Mouse (Mus musculus) thymus, postnatal 25 days (tissue): ENCODE data around the gene Ntrk3.

Source experiments
- DNase-seq: peaks from one replicate; pipeline ENCODE4 v3.0.0; 2022

Ntrk3 gene

GRCm38 (mm10) chr7:78719795-78720460, 17.9 kb downstream of the Ntrk3 start:
- DNase-seq, result peak; percentile 71

DNA sequence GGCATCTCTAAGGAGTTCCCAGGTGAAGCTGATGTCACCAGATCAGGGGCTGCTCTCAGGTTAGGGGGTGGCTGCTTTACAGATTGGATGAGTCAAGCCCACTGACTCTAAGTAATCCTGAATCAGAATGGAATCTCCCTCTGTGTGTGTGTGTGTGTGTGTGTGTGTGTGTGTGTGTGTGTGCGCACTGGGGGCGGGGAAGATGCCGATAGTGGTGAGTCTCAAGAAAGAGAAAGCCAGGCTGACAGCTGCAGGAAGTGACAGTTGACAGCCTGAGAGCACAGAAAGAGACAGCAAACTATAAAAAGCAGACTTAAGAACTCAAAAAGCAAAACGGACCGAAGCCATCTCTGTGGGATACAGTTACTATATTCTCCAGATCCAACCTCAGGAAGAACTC, 18.7 kb downstream of the Ntrk3 start:
- peak; percentile 80 for DNase-seq

GRCm38 (mm10) chr7:78718191-78718609, 19.6 kb downstream of the Ntrk3 start:
- DNase-seq, result peak; percentile 60

DNA sequence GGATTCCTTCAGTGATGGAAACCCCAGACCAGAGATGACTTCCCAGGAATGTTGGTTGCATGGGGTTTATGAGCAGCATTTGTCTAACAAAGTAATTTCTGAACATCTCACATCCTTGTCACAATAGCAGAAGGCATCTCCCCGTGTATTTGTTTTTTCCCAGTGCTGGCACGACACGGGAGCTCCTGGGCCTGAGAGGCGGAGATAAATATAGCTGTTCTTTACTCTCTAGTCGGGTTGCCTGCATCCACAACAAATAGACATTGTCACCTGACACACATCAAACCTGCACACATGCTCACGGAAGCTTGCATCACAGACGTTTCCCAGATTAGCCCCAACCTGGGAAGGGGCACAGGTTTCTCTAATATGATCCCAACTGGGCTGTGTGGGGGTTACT, 30.1 kb downstream of the Ntrk3 start:
- no peak for DNase-seq

- no peak for DNase-seq
These were observed 30.7 kb downstream of the Ntrk3 start for GRCm38 (mm10) chr7:78707122-78707521.

- no peak for DNase-seq
These were observed 35.1 kb downstream of the Ntrk3 start for GRCm38 (mm10) chr7:78702676-78703075.

DNA sequence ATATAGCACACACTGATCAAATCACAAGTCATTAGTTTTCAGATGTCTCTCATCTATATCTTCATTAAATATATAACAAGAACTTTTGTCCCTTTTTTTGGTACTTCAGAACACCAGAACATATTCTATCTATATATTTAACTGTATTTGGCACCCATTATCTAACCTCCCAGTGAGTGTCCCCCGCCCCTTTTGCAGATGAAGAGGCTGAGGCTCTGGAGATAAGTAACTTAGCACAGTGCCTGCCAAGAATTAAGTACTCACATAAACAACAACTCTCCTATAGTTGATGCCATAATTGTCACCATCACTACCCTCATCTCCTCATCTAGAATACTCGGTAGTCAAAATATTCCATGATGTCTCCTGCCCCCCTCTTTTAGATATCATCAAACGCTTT, 42.6 kb downstream of the Ntrk3 start:
- no peak for DNase-seq

GRCm38 (mm10) chr7:78693148-78693547, 44.7 kb downstream of the Ntrk3 start:
- DNase-seq, result no peak

GRCm38 (mm10) chr7:78690956-78691355, 46.9 kb downstream of the Ntrk3 start:
- no peak for DNase-seq

- peak; percentile 21 for DNase-seq
These were observed 52.9 kb downstream of the Ntrk3 start for GRCm38 (mm10) chr7:78684943-78685342.

DNA sequence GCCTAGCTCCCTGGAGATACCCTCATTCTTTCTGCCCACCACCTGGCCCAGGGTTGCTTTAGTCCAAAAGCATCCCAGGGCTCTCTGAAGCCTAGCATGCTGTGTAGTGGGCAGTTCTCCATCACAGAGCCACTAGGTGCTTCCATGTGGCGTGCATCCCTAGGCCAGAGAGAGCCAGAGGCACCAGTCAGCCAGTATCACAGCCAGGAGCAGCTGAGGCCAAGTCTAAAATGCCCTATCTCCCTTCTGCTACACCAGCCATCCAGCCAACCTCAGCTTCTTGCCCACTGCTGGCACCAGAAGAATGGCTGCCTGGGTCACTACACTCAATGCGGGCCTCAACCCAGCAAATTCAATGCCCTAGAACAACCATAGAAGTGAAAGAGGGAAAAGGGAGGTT, 56.9 kb downstream of the Ntrk3 start:
- DNase-seq, result no peak

DNA sequence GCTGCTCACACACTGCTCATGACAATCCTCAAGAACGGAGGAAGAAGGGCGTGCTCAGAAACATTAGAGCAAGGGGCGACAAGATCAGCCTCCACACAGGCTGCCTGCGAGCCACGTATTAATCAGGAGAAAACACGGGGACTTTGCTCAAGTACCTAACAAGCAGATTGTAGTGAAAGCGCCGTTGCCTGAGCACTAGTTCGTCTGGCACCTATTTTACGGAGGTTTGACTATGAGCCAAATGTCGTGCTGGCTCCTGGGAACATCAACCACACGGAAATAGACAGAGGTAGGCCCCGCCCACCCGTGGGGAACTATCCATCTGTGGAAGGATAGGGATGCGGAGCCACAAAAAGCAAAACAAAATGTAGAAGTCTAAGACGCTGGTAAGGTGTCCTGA, 68.4 kb downstream of the Ntrk3 start:
- no peak for DNase-seq

GRCm38 (mm10) chr7:78668916-78669315, 68.9 kb downstream of the Ntrk3 start:
- peak; percentile 49 for DNase-seq

GRCm38 (mm10) chr7:78668003-78668635, 69.7 kb downstream of the Ntrk3 start:
- no peak for DNase-seq

DNA sequence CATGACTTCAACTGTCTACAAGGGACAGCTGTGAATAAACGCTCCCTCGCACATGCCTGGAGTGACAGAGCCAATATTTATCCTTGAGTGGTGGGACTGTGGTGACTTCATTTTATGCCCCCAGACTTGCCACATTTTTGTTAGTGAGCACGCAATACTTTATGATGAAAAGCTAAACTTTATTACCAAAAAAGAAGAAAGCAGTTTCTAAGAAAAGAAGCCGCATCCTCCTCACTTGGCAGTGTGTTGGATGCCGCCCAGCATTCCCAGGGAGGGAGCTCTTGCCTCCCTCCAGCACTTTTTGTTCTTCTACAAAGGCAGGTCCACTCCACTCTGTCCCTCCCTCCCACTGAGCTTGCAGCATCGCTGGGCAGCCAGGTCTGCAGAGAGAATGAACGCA, 77.0 kb downstream of the Ntrk3 start:
- no peak for DNase-seq

GRCm38 (mm10) chr7:78659846-78660245, 78.0 kb downstream of the Ntrk3 start:
- DNase-seq, result no peak

DNA sequence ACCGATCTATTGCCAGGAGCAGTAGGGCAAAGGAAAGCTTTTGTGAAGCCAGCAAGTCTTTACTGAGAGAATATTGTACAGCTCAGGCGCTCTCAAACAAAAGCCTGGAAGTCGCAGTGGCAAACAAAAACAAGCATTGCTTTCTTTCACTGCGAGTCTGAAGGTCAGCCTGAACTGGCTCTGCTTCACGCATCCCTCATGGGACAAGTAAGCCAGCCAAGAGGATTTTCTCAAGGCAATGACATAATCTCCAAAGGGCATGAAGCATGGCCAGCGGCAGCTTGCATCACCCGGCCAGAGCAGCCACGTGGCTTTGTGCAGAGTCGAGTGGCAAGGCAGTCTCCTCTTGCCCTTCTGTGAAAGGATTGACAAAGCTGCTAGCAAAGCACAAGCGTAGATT, 79.8 kb downstream of the Ntrk3 start:
- no peak for DNase-seq

DNA sequence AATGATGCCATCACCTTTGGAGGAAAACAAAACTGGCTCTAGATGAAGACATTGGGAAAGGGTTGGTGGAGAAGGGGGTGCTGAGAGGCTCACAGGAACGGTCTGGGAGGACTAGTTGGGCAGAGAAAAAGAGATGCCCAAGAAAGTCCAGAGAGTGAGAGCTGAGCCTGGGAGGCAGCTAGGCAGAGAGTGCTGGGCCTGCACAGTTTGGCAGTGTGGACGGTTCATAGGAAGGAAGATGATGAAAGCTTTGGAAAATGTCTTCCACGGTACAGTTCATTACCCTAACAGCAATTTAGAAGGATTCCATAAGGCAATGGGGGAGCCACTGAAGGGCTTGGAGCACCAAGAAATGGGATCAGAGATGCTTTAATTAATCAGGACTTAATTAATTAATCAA, 81.6 kb downstream of the Ntrk3 start:
- no peak for DNase-seq

- peak; percentile 57 for DNase-seq
These were observed 84.1 kb downstream of the Ntrk3 start for GRCm38 (mm10) chr7:78653686-78654085.

DNA sequence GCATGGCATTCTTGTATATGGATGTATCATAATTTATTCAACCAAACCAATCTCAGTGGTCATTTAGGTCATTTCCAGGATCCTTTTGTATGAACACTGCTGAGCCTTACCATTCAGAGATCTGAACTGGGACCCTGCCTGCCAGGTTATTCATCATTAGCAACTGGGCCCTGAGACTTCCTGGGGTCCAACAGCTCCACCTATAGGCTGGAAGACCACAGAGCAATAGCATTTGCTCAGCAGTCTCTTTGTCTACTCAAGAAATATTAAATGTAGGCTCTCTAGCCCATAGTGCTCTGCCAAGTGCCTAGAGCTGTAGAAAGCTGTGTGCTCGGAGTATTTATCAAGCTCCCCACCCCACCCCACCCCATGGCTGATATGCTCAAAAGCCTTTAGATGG, 85.5 kb downstream of the Ntrk3 start:
- peak; percentile 20 for DNase-seq

GRCm38 (mm10) chr7:78651540-78651939, 86.3 kb downstream of the Ntrk3 start:
- no peak for DNase-seq

- DNase-seq, result peak; percentile 60
These were observed 94.1 kb downstream of the Ntrk3 start for GRCm38 (mm10) chr7:78643667-78644066.

DNA sequence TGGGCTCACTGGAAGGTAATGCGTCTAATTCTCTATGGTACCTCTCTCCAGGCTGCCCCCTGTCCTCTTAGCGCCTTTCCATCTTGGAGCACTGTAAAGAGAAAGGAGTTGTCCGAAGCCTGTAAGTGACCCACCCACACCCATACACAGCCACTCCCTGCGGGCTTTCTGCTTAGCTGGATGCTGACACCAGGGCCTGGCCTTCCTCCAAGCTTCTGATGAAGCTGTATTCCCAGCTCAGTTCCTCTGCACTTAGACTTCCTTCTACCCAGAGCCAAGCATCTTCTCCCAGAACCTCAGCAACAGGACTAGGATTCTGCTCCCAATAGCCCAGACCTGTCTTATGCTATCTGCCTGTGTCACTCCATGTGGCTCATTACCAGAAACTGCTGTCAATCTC, 114.1 kb downstream of the Ntrk3 start:
- no peak for DNase-seq

- no peak for DNase-seq
These were observed 116.7 kb downstream of the Ntrk3 start for GRCm38 (mm10) chr7:78621115-78621514.
